Mouse (Mus musculus) forebrain, postnatal 0 days (tissue): Measurements from ENCODE around the gene Slc35d2. TPM values are rescaled to one million over a fixed set of nuclear protein-coding genes. Genes with fewer than 3 reads are reported as not detected.

Experiments used
- ATAC-seq: fragments of 200-750 bp; cut with Nextera tagmentation; 2 replicates; pipeline ENCODE4 v1.8.0; 2017; ENCODE audit warnings: mild to moderate bottlenecking, moderate library complexity
- DNase-seq: peaks from one replicate; pipeline ENCODE4 v3.0.0-alpha.2; 2015
- H3K27ac ChIP-seq: fragments of 300-500 bp; sonication (generic); 2 replicates; pipeline ENCODE4 v1.5.1; 2014; ENCODE audit warnings: low read depth, mild to moderate bottlenecking, antibody characterized with exemption, low read length, moderate library complexity, mixed read lengths
- H3K27me3 ChIP-seq: fragments of 300-500 bp; sonication (generic); 2 replicates; pipeline ENCODE4 v1.6.1; 2014; ENCODE audit warnings: mild to moderate bottlenecking, low read length, mixed read lengths; ENCODE audit not compliant: insufficient read depth
- H3K36me3 ChIP-seq: fragments of 300-500 bp; sonication (generic); 2 replicates; pipeline ENCODE4 v1.6.1; 2014; ENCODE audit warnings: mild to moderate bottlenecking, moderate library complexity; ENCODE audit not compliant: insufficient read depth
- H3K4me1 ChIP-seq: fragments of 300-500 bp; sonication (generic); 2 replicates; pipeline ENCODE4 v1.6.1; 2014; ENCODE audit warnings: antibody characterized with exemption; ENCODE audit not compliant: insufficient read depth
- H3K4me2 ChIP-seq: fragments of 300-500 bp; sonication (generic); 2 replicates; pipeline ENCODE4 v1.6.1; 2014; ENCODE audit warnings: low read depth, mild to moderate bottlenecking, moderate library complexity
- H3K4me3 ChIP-seq: fragments of 300-500 bp; sonication (generic); 2 replicates; pipeline ENCODE4 v1.5.1; 2014; ENCODE audit warnings: low read depth, low read length, mixed read lengths
- H3K9ac ChIP-seq: fragments of 300-500 bp; sonication (generic); 2 replicates; pipeline ENCODE4 v1.6.1; 2014; ENCODE audit warnings: mild to moderate bottlenecking
- H3K9me3 ChIP-seq: fragments of 300-500 bp; sonication (generic); 2 replicates; pipeline ENCODE4 v1.6.1; 2016; ENCODE audit warnings: low read length
- CTCF ChIP-seq: sonication (generic); IDR thresholded peaks from 2 replicates; pipeline ENCODE4 v1.5.1; 2016; ENCODE audit warnings: antibody characterized with exemption, control low read depth, low read depth
- WGBS: fragments of 180-500 bp; shearing (Covaris S2); extraction: QIAGEN DNeasy Blood & Tissue Kit; methylation state at CpG from one replicate; pipeline ENCODE4 v1.1.7; 2014; 5-methylcytosine and 5-hydroxymethylcytosine counted together
- polyA plus RNA-seq: library from polyadenylated mRNA; unstranded; fragments of >200 nt; fragmentation: Nextera tagmentation; extraction: Ambion mirVana; gene quantifications from 2 replicates; pipeline ENCODE4 v1.2.1, GENCODE M21; 2015
- total RNA-seq: library from RNA; depleted of rRNA; stranded (reverse); fragments of >200 nt; gene quantifications from 2 replicates; pipeline ENCODE4 v1.2.3, GENCODE M21; 2014

The Slc35d2 gene
- total and polyA plus RNA-seq, 2 experiments from 2014 or later: 1.5 to 2.6 TPM

DNA sequence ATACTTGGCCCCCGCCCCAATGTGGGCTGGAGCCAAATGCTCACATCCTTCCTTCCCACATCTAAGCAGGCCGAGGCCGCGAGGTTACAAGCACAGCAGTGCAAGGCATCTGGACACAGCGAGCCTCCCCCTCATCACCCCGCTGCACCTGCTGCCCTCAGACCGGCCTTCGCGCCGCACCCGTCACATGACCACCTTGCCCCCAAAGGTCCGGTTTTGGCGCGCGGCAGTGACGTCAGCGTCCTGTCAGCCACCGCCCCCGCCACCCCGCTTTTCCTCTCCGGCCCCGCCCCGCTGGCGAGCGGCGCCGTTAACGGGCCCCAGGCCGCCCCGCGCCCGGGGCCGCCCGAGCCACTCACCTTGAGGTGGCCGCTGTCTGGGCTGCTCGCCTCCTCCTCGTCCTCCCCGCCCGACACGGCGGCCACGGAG, 23.1 kb upstream of the Slc35d2 start:
- H3K4me1 ChIP-seq: peaks cover 3% of the 10 kb centered on the region; the same call in 1 of the 2 replicates
- H3K4me3 ChIP-seq: peak overlapping the region; percentile 82
- ATAC-seq: peak; percentile 4
- H3K9ac ChIP-seq: peak overlapping the region; percentile 62
- H3K27me3 ChIP-seq: peaks cover 7% of the 10 kb centered on the region; the same call in 1 of the 2 replicates
- no peak for TF ChIP-seq CTCF
- H3K36me3 ChIP-seq: no peaks in the 10 kb centered on the region
- H3K27ac ChIP-seq: peak overlapping the region; percentile 62
- WGBS: under 1% methylated on average over 35 of the region's 42 CpGs
- H3K9me3 ChIP-seq: no peaks in the 10 kb centered on the region
- peak overlapping the region; percentile 89 for H3K4me2 ChIP-seq
- DNase-seq: peak; percentile 73

DNA sequence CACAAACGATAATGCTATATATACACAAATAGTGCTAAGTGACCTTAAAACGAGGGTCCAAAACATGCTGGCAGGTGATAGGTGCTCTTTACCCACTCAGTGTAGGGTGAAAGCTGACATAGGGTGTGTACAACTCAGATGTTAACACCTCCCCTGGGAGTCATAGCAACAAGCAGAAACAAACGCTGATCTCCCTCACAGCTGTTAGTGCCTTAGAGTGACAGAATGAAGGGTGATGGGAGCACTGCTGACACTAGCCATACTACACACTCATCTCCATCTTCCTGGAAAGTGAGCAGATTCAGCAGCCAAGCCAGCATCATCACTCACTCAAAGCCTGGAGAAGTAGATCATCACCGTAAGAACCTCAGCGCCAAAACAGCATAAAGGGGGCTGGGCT, 21.0 kb upstream of the Slc35d2 start:
- H3K9ac ChIP-seq: no peak overlapping the region
- no peak for TF ChIP-seq CTCF
- H3K4me1 ChIP-seq: peaks cover 3% of the 10 kb centered on the region; the same call in 1 of the 2 replicates
- H3K27me3 ChIP-seq: 0 out of 2 replicates have a peak, but pooled peaks cover 4% of the 10 kb centered on the region
- no peak overlapping the region for H3K4me2 ChIP-seq
- DNase-seq (no peak), ATAC-seq (no peak)
- no peak overlapping the region for H3K4me3 ChIP-seq
- WGBS: 68% methylated on average over 5 of the region's 5 CpGs
- H3K9me3 ChIP-seq: no peaks in the 10 kb centered on the region
- no peak overlapping the region for H3K27ac ChIP-seq
- H3K36me3 ChIP-seq: no peaks in the 10 kb centered on the region

- Histone ChIP-seq H3K27ac (no peak overlapping the region), H3K4me2 (peak overlapping the region; percentile 84), H3K9me3 (no peaks in the 10 kb centered on the region), H3K27me3 (no peaks in the 10 kb centered on the region), H3K4me3 (peak overlapping the region; percentile 46), H3K4me1 (no peaks in the 10 kb centered on the region), H3K36me3 (no peaks in the 10 kb centered on the region), H3K9ac (peak overlapping the region; percentile 50)
- TF ChIP-seq CTCF: peak; percentile 48
- WGBS: 41% methylated on average over 15 of the region's 15 CpGs
- peak; percentile 71 for ATAC-seq
- peak; percentile 33 for DNase-seq
Measured at GRCm38 (mm10) chr13:64129616-64130375, 628 bp upstream of the Slc35d2 start.

GRCm38 (mm10) chr13:64126316-64126715, 2.9 kb downstream of the Slc35d2 start:
- WGBS: 49% methylated on average over 4 of the region's 4 CpGs
- H3K9ac ChIP-seq: no peak overlapping the region
- no peaks in the 10 kb centered on the region for H3K9me3 ChIP-seq
- H3K27me3 ChIP-seq: no peaks in the 10 kb centered on the region
- DNase-seq (no peak), ATAC-seq (no peak)
- TF ChIP-seq CTCF: no peak
- H3K4me2 ChIP-seq: no peak overlapping the region
- H3K27ac ChIP-seq: no peak overlapping the region
- H3K4me3 ChIP-seq: no peak overlapping the region
- H3K4me1 ChIP-seq: no peaks in the 10 kb centered on the region
- H3K36me3 ChIP-seq: no peaks in the 10 kb centered on the region

GRCm38 (mm10) chr13:64124886-64125285, 4.3 kb downstream of the Slc35d2 start:
- Histone ChIP-seq H3K4me3 (no peak overlapping the region), H3K9me3 (no peaks in the 10 kb centered on the region), H3K36me3 (no peaks in the 10 kb centered on the region), H3K4me2 (no peak overlapping the region), H3K27ac (no peak overlapping the region), H3K9ac (no peak overlapping the region), H3K4me1 (no peaks in the 10 kb centered on the region), H3K27me3 (no peaks in the 10 kb centered on the region)
- DNase-seq (no peak), ATAC-seq (no peak)
- 92% methylated on average over 6 of the region's 6 CpGs for WGBS
- TF ChIP-seq CTCF: no peak

DNA sequence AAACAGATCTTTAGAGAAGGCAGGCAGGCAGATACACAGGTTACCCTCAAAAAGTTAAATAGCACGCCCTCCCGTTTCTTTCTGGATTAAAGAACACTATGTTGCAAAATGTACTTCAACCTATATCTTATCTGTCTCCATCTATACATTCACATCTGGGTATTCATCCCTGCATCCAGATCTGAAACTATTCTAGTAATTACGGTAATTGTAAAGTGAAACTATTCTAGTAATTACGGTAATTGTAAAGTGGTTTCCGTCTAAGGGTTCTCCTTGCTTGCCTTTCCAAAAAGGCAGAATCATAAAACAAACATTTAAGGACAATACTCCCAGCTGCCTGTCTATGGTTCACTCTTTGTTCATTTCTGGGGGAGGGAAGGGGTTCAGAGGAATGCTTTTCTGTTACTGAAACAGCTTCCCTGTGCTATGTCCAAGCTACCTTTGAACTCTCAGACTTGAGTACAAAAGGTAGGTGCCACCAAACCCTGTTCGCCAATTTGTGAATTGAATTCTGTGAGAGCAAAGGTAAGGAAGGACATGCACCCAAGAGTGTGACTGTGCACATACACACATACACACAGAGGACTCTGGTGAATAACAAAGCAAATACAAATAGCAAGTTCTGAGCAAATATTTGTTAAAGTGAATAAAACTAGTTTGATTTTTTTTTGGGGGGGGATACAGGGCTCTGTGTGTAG, 5.5 kb downstream of the Slc35d2 start:
- no peak overlapping the region for H3K4me2 ChIP-seq
- no peaks in the 10 kb centered on the region for H3K36me3 ChIP-seq
- H3K4me3 ChIP-seq: no peak overlapping the region
- H3K27ac ChIP-seq: no peak overlapping the region
- TF ChIP-seq CTCF: no peak
- H3K27me3 ChIP-seq: no peaks in the 10 kb centered on the region
- no peaks in the 10 kb centered on the region for H3K9me3 ChIP-seq
- no peak overlapping the region for H3K9ac ChIP-seq
- 30% methylated on average over 6 of the region's 6 CpGs for WGBS
- ATAC-seq (no peak), DNase-seq (no peak)
- no peaks in the 10 kb centered on the region for H3K4me1 ChIP-seq

GRCm38 (mm10) chr13:64120760-64121159, 8.4 kb downstream of the Slc35d2 start:
- ATAC-seq: no peak
- WGBS: 72% methylated on average over 4 of the region's 4 CpGs

More at GRCm38 (mm10) chr13:64120760-64121159, 8.4 kb downstream of the Slc35d2 start:
- Histone ChIP-seq H3K4me3 (no peak overlapping the region), H3K4me2 (no peak overlapping the region), H3K9ac (no peak overlapping the region), H3K27ac (no peak overlapping the region), H3K27me3 (no peaks in the 10 kb centered on the region), H3K9me3 (no peaks in the 10 kb centered on the region), H3K4me1 (no peaks in the 10 kb centered on the region), H3K36me3 (no peaks in the 10 kb centered on the region)
- no peak for DNase-seq
- TF ChIP-seq CTCF: no peak
